Mouse (Mus musculus): ENCODE data around the gene Actn2. TPM values are rescaled to one million over a fixed set of nuclear protein-coding genes. Genes with fewer than 3 reads are reported as not detected.

The Actn2 gene
- total RNA-seq, 2 experiments from 2014 or later, result 1,744 to 1,878 TPM

DNA sequence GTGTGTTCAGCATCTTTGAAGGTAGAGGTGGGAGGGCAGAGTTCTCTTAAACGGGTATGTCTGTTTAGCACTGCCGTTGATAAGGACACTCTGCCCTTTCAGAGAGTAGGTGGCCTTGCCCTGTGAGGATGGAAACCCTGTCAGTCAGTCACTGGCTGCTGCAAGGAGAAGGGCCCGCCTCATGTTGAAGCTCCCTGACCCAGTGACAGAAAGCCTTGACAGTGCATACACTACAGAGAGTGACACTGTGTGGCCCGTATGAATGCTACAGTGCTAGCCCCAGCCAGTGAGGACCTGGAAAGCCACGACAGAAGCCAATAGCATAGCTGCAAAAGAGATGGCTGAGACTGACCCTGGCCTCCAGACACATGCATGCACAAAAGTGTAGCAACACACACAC, 22.5 kb downstream of the Actn2 start:
- intact Hi-C loops (cut with DNase I), result no loop called here
- DNase-seq, result no peak

DNA sequence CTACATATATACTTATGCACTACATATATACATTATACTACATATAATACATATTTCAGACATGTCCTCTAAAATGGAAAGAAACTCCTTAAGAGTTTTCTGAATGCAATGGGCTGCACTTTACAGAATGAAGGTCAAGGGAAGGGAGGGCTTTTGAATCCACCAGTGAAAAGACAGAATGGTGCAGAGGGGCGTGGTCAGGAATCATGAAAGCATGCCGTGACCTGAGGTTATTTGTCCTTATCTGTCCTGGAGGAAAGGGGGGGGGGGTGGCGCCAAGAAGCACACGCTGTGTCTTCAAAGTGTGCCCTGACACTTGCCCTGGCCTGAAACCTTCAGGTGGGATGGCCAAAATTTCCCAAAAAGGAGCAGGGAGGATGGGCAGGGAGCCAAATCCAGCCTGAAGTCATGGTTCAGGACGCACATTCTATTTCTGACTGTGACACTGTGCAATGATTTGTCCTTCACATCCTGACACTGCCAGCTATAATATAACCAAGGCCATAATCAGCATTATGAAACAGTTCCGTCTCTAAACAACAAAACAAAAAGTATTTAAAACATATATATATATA, 23.3 kb downstream of the Actn2 start:
- intact Hi-C loops (cut with DNase I), result no loop called here
- peak in 1 of 2 experiments; percentile 44 for DNase-seq

DNA sequence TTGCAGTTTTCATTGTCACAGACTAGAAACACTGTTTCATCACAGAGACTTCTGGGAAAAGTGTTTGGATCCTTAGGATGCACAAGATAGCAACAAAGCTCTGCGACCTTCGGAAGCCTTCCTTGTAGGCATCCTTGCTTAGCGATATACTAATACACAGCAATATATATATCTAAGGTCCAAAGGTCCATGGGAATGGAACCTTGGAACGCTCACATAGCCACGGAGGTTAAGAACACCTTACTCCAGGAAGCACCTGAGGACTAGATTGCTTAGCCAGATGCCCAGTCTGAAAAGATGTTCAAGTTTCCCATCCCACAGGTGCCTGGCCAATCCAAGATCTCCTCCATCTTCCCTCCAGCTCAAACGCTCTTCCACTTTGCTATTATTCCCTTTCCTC, 26.4 kb downstream of the Actn2 start:
- no peak for DNase-seq
- intact Hi-C loops (cut with DNase I), result no loop called here

DNA sequence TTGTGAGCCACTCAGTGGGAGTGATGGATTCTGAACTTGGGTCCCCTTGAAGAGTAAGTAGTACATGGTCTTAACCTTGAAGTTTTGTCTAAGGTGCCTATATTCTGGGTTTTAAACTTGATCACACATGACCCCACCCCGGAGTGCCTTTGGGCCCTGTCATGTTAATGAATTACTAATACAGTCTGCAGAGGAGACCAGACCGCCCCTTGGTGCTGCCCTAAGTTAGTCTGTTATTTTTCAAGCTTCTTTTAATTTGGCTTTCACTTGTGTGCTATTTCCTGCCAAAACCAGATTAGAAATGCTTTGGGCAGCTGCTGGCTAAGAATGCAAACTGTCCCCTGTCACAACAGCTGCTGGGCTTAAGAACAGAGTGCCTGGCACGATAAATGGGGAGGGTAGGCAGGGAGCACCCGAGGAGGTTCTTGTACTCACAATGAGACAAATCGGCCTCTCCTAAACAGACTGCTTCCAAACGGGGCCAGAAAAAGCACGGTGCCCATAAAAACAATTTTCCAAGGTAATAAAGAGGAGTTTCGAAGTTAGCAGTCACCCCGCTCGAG, 28.5 kb downstream of the Actn2 start:
- no peak for DNase-seq

DNA sequence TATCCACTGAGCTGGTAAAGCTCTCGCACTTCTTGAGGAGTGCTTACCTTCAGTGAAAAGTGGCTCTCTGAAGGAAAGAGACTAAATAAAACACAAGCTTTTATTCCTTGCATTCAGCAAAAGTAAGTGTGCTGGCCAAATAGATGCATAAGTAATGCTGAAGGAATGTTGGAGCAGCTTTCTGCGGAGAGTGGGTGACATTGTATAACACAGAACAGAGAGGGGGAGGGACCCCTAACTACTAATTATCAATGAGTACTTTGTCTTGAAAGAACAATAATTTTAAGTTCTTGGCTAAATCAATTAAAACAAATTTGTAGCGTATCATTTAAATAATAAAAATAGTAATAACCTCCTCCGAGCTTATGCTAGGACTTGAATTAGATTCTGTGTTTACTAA, 29.2 kb downstream of the Actn2 start:
- DNase-seq, result no peak
- intact Hi-C loops (cut with DNase I), result no loop called here

More for the DNA sequence above, 28.5 kb downstream of the Actn2 start:
- intact Hi-C loops (cut with DNase I), result no loop called here

- no peak for DNase-seq
- intact Hi-C loops (cut with DNase I), result no loop called here
Observed at GRCm38 (mm10) chr13:12309446-12309845, 31.1 kb downstream of the Actn2 start.

DNA sequence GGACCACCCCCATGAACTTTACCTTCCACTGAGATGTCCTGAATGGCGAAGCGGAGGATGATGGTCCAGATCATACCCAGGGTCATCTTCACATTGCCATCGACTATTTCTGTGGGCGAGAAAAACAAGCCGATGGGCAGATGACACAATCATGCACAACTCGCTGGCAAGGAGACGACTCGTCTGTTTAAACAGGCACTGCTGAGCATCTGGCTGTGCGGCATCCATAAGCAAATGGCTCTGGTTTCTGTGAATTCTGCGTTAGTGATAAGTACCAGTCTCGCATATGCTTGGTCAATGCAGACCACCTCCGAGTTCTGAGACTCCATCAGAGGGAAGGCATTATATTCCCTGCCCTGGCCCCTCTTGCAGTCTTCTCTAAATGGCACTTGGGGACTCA, 31.7 kb downstream of the Actn2 start:
- intact Hi-C loops (cut with DNase I), result no loop called here
- DNase-seq, result no peak

DNA sequence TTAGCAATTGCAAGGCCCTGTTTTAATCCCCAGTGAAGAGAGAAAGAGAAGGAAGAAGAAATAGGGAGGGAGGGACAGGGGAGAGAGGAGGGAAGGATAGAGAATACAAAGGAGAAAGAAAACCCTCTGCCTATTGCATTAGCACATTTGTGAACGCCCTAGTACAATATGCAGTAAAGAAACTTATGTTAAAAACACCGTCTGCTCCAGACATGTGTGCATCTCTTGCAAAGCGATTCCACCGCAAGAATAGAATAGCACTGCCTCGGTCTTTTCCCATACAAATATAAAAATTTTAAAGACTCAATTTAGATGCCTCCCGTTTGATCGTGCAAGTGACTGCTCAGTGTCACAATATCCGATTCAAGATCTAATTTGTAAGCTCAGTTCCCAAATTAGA, 32.1 kb downstream of the Actn2 start:
- DNase-seq, result no peak
- intact Hi-C loops (cut with DNase I), result no loop called here

GRCm38 (mm10) chr13:12307286-12307685, 33.3 kb downstream of the Actn2 start:
- no peak for DNase-seq
- intact Hi-C loops (cut with DNase I), result no loop called here

DNA sequence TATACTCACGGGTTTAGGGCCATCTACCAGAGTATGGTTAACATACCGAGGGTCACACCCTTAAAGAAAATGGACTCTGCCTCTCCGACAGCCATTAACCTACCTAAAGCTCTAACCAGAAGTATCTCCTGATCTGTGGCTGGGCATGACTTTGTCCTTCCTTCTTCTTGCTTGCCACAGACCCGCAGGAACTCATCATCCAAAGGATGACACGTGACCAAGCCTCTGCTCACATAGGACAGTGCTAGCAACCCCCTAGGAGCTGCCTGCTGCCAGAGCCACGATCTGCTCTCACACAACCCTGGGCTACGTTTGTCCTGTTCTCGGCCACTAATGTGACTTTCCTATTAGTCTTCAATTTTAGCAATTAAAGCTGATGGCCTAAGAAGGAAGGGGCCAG, 35.0 kb downstream of the Actn2 start:
- intact Hi-C loops (cut with DNase I), result no loop called here
- DNase-seq, result no peak

GRCm38 (mm10) chr13:12304991-12305390, 35.6 kb downstream of the Actn2 start:
- no peak for DNase-seq
- intact Hi-C loops (cut with DNase I), result no loop called here

DNA sequence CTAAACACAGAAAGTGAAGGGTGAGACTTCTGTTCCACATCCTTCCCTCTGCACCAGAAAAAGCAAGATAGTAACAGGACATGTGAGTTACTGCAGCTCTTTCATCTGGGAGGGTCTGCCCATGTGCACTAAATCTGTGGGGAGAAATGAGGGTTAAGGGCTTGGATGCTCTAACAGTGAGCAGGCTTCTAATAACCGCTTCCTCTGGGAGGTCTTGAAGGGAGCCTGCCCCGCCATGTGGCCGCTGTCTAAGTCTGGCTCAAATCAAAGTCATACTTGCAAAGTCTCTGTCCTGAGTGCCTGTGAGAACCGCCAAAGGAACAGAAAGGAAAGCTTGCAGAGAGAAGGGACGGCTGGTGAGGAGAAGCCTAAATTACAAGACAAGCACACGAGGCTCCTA, 42.8 kb downstream of the Actn2 start:
- DNase-seq, result no peak
- intact Hi-C loops (cut with DNase I), result loop anchor here (2.0 kb wide), 1 partner anchor 89 kb away; no protein-coding TSS in a partner anchor

DNA sequence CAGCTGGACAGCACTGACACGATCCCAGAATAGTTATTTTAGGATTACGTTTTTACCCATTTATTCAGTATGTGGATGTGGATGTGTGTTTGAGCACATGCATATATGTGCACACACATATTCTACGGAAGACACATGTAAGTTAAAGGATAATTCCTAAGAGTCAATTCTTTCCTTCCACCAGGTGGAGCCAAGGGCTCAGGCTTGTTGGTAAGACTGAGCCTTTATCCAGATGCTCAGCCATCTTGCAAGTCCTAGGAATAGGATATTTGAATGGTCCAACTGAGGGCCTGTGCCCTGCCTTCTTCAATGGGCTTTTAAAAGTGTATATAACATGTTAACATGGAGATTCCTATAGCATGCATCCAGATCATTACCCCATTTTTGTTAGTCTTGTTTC, 43.9 kb downstream of the Actn2 start:
- DNase-seq, result no peak
- intact Hi-C loops (cut with DNase I), result loop anchor here (2.0 kb wide), 1 partner anchor 90 kb away; no protein-coding TSS in a partner anchor

GRCm38 (mm10) chr13:12293810-12294209, 46.8 kb downstream of the Actn2 start:
- DNase-seq, result peak in 1 of 2 experiments; percentile 40
- intact Hi-C loops (cut with DNase I), result no loop called here

DNA sequence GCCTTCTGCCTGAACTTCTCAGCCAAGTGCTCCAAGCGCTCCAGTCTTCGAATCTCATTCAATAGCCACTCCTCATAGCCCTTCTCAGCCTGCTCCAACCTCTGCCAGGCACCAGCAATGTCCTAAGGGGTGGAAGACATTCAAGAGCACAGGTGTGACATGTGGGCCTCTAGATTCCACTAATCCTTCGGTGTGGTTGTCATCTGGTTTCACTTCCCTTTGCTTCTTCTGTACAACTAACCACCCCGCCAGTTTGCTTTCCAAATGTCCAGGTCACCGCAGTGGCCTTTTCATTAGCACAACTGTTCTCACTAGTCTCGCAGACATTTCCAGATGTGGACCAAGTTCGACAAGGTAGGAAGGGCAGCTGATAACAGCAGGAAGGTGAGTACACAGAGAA, 49.9 kb downstream of the Actn2 start:
- intact Hi-C loops (cut with DNase I), result no loop called here
- DNase-seq, result no peak

DNA sequence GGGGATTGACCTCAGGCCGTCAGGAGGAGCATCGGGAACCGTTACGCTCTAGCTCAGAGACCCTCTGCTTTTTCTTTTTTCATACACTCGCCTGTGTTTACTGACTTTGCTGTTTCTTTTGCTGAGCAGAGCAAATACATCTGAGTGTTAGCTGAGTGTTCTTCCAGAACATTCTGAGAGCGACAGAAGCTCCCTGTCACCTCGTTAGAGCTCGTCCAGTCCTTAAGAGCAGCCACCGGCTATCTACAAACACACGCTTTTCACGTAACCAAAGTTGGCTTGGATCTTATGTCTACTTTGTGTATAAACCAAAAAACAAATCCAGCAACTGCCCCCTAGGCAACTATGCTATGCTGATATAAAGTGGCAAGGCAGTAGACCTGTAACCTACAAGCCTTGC, 56.0 kb downstream of the Actn2 start:
- intact Hi-C loops (cut with DNase I), result no loop called here
- no peak for DNase-seq

DNA sequence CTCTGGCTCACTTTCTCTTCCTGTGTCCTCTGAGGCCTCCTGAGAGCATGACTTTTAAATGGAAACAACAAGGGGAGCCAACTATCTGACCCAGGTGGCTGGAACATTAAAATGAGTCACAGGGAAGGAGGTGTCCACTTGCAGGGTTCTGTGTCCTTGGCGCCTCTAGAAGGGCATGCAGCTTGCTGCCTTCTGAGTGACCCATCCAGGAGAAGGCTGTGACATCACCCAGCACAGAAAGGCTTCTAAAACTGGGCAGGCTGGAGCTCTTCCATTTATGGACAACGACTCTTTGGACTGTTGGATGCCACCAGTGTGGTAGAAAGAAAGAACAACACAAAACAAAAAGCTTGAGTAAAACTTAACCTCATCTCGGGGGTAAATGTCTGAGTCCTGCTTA, 56.7 kb downstream of the Actn2 start:
- intact Hi-C loops (cut with DNase I), result no loop called here
- DNase-seq, result peak; percentile 32 to 33

DNA sequence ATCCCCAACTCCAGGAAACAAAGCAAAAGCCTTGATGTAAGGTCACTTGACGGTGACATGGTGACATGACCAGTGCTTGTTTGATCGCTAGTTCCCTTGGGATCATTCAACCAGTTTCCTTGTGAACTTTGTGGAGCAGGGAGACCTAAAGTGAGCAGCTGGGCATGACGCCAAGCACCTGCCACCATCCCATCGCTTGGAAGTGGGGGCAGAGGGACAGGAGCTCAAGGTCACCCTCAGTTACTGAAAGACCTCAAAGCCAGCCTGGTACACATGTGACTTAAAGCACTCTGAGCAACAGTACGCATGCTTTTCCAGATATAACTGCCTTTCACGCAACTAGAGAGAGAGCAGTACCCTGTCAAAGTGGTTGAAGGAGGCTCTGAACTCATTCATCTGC, 65.8 kb downstream of the Actn2 start:
- intact Hi-C loops (cut with DNase I), result loop anchor here (5.0 kb wide), 1 partner anchor 108 kb away; no protein-coding TSS in a partner anchor
- DNase-seq, result no peak

- no peak for DNase-seq
- intact Hi-C loops (cut with DNase I), result no loop called here
Observed at GRCm38 (mm10) chr13:12274220-12274619, 66.3 kb downstream of the Actn2 start.

GRCm38 (mm10) chr13:12272953-12273352, 67.6 kb downstream of the Actn2 start:
- DNase-seq, result no peak

DNA sequence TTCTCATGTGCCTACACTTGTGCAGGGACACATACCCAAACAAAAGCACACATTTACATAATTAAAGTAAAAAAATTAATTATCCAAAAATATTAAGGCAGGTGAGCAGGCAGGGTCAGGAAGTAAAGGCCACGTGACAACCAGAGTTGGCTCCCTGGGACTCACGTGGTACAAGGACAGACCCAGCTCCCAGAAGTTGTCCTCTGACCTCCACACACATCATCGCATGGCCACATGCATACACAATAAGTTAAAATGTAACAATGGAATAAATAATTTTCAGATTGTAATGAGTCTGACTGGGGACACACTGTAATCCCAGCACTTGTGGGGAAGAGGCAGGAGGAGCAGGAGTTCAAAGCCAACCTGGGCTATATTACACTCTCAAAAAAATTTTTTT, 72.6 kb downstream of the Actn2 start:
- intact Hi-C loops (cut with DNase I), result no loop called here

More at GRCm38 (mm10) chr13:12272953-12273352, 67.6 kb downstream of the Actn2 start:
- intact Hi-C loops (cut with DNase I), result loop anchor here (2.0 kb wide), 1 partner anchor 62 kb away; no protein-coding TSS in a partner anchor

GRCm38 (mm10) chr13:12267097-12267496, 73.5 kb downstream of the Actn2 start:
- intact Hi-C loops (cut with DNase I), result no loop called here
- DNase-seq, result no peak

More for the DNA sequence above, 72.6 kb downstream of the Actn2 start:
- no peak for DNase-seq

GRCm38 (mm10) chr13:12263996-12264395, 76.6 kb downstream of the Actn2 start:
- DNase-seq, result no peak
- intact Hi-C loops (cut with DNase I), result no loop called here

Data from heart, postnatal 36 days (tissue).